Mouse (Mus musculus) thymus, adult 2 months (tissue): ENCODE results near the gene Bysl.

Source experiments
- CTCF ChIP-seq: fragments of 200-500 bp; IDR thresholded peaks from 2 replicates; pipeline ENCODE4 v1.5.1; 2012; ENCODE audit warnings: mild to moderate bottlenecking, control low read depth, low read length, moderate library complexity, borderline replicate concordance; ENCODE audit not compliant: control insufficient read depth, poor library complexity, insufficient read depth; ENCODE audit errors: extremely low read depth
- POLR2A ChIP-seq: fragments of 200-500 bp; IDR thresholded peaks from 2 replicates; pipeline ENCODE4 v1.6.1; 2012; ENCODE audit warnings: mild to moderate bottlenecking, low read length, control low read depth, moderate library complexity; ENCODE audit not compliant: control insufficient read depth, poor library complexity, insufficient read depth; ENCODE audit errors: extremely low read depth

DNA sequence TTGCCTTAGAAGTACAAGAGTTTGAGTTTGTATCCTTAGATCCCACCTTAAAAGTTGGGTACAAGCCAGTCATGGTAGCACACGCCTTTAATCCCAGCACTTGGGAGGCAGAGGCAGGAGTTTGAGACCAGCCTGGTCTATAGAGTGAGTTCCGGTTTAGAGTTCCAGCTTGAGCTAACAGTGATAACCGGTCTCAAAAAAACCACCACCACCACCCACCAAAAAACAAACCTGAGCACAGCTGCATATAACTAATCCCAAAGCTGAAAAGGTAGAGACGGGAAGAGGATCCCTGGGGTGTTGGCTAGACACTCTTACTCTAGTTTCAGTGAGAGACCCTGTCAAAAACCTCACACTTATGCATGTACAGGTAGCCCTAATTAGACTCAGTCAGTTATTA is 5.4 kb upstream of the Bysl start:
- no peak for TF ChIP-seq POLR2A
- no peak for TF ChIP-seq CTCF
